Mouse (Mus musculus): ENCODE measurements at regions not wholly inside any gene's neighbourhood (a gene's known extent, or its start where the extent isn't known, plus 50 kb on each side); places are given as distances from the start of the nearest gene placed in this dataset.

DNA sequence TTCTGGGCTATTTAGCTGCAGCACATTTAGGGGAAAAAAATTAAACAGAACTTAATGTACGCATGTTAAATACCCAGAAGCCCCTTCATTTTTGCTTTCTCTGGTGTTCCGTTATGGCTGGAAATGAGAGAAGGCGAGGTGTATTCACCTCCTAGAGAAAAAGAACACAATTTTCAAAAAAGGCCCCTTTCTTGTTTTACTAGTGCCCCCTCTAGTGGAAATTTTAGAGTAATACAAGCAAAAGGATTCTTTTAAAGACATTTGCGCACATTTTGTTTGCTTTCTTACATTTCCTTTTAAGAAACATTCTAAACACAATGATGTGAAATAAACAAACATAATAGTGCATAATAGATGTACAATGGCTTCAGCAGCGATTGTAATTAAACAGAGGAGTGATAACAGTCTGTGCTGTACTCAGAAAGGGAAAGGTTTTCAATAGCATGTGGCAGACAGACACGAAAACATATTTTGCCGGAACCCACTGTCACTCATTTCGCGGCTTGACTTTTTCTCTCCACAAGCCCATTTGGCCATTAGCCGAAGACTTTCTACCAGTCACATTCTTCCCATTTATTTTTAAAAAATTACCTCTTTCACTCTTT, 126.0 kb upstream of the Tfap2d start:
- TF ChIP-seq POLR2A (IDR thresholded peaks at IDR 0.05; ENCODE audit: extremely low read depth, insufficient read depth, low read length) (no peak), CTCF (IDR thresholded peaks at IDR 0.05; ENCODE audit: low read depth, low read length) (peak; percentile 32; the same call in 1 of the 2 replicates)
